In genomic region chr14:12428021-12428654, GRCm38 (mm10) we compare ENCODE assay signal across 14 mouse cellular contexts.
DNase-seq lines count a peak whose midpoint lies in the region; ATAC-seq lines count a peak whose summit lies in the region.
"Had no signal": no experiment of that assay in that cellular context is flagged by ENCODE, and none has a peak within 500 bp of the region (broad histone marks: within the 10 kb centered on the region; RNA-seq: fewer than 3 reads in every experiment).

No protein-coding gene starts in this region.

- no peak overlapping the region for H3K27ac ChIP-seq in forebrain, embryonic 13.5 days
- no peak overlapping the region for H3K27ac ChIP-seq in forebrain, embryonic 11.5 days (ENCODE audit: low read depth, low read length)
- no peak overlapping the region for H3K27ac ChIP-seq in forebrain, embryonic 16.5 days (ENCODE audit: low read length)
- H3K27ac ChIP-seq: liver, embryonic 13.5 days; neural tube, embryonic 12.5 days had no signal

- H3K4me2 ChIP-seq in forebrain, embryonic 13.5 days = no peak overlapping the region
- H3K4me2 ChIP-seq in forebrain, embryonic 11.5 days (ENCODE audit: low read depth, low read length, severe bottlenecking) = no peak overlapping the region
- no peak overlapping the region for H3K4me2 ChIP-seq in forebrain, embryonic 16.5 days (ENCODE audit: low read length)
- H3K4me2 ChIP-seq: liver, embryonic 13.5 days; neural tube, embryonic 12.5 days had no signal

- H3K36me3 ChIP-seq in forebrain, embryonic 13.5 days (ENCODE audit: poor library complexity, severe bottlenecking) = peaks cover 11% of the 10 kb centered on the region
- H3K36me3 ChIP-seq in forebrain, embryonic 11.5 days (ENCODE audit: control insufficient read depth, insufficient read depth, low read length) = no peaks in the 10 kb centered on the region
- no peaks in the 10 kb centered on the region; the same call in 1 of the 2 replicates for H3K36me3 ChIP-seq in forebrain, embryonic 16.5 days (ENCODE audit: control insufficient read depth, insufficient read depth)
- H3K36me3 ChIP-seq: liver, embryonic 13.5 days had no signal

- H3K4me3 ChIP-seq in forebrain, embryonic 13.5 days = no peak overlapping the region
- H3K4me3 ChIP-seq in forebrain, embryonic 11.5 days (ENCODE audit: low read depth, low read length) = no peak overlapping the region
- H3K4me3 ChIP-seq in forebrain, embryonic 16.5 days (replicated peaks; ENCODE audit: low read length) = no peak overlapping the region
- H3K4me3 ChIP-seq: liver, embryonic 13.5 days; megakaryocyte, embryonic 14.5 days; neural tube, embryonic 12.5 days had no signal

- WGBS in forebrain, embryonic 13.5 days = 75% methylated on average over 8 of the region's 8 CpGs
- WGBS in forebrain, embryonic 11.5 days = 77% methylated on average over 8 of the region's 8 CpGs
- WGBS in forebrain, embryonic 16.5 days = 67% methylated on average over 8 of the region's 8 CpGs

- H3K9me3 ChIP-seq in forebrain, embryonic 13.5 days (replicated peaks) = no peaks in the 10 kb centered on the region
- H3K9me3 ChIP-seq in forebrain, embryonic 11.5 days (ENCODE audit: control insufficient read depth, low read length) = no peaks in the 10 kb centered on the region
- H3K9me3 ChIP-seq in forebrain, embryonic 16.5 days (ENCODE audit: control insufficient read depth, low read length) = no peaks in the 10 kb centered on the region
- H3K9me3 ChIP-seq: liver, embryonic 13.5 days; megakaryocyte, embryonic 14.5 days; neural tube, embryonic 12.5 days had no signal

- 0 out of 2 replicates have a peak, but pooled peaks cover 4% of the 10 kb centered on the region for H3K4me1 ChIP-seq in forebrain, embryonic 13.5 days
- H3K4me1 ChIP-seq in forebrain, embryonic 11.5 days (replicated peaks; ENCODE audit: control insufficient read depth, insufficient read depth, low read length) = no peaks in the 10 kb centered on the region
- no peaks in the 10 kb centered on the region for H3K4me1 ChIP-seq in forebrain, embryonic 16.5 days (replicated peaks; ENCODE audit: control insufficient read depth, insufficient read depth, low read length)
- H3K4me1 ChIP-seq: liver, embryonic 13.5 days; megakaryocyte, embryonic 14.5 days; neural tube, embryonic 12.5 days had no signal

- H3K27me3 ChIP-seq in forebrain, embryonic 13.5 days = no peaks in the 10 kb centered on the region
- no peaks in the 10 kb centered on the region for H3K27me3 ChIP-seq in forebrain, embryonic 11.5 days (ENCODE audit: control insufficient read depth, insufficient read depth, low read length)
- no peaks in the 10 kb centered on the region for H3K27me3 ChIP-seq in forebrain, embryonic 16.5 days (replicated peaks; ENCODE audit: control insufficient read depth, insufficient read depth, low read length)
- H3K27me3 ChIP-seq: liver, embryonic 13.5 days; megakaryocyte, embryonic 14.5 days; neural tube, embryonic 12.5 days had no signal

- peak; percentile 53; the same call in 1 of the 2 replicates for ATAC-seq in forebrain, embryonic 13.5 days
- ATAC-seq in forebrain, embryonic 11.5 days (replicated peaks; ENCODE audit: low FRiP score) = no peak
- ATAC-seq in forebrain, embryonic 16.5 days = peak; percentile 68

- H3K9ac ChIP-seq in forebrain, embryonic 13.5 days = no peak overlapping the region
- H3K9ac ChIP-seq in forebrain, embryonic 11.5 days (ENCODE audit: low read length) = no peak overlapping the region
- H3K9ac ChIP-seq in forebrain, embryonic 16.5 days (replicated peaks; ENCODE audit: low read depth, low read length) = no peak overlapping the region
- H3K9ac ChIP-seq: liver, embryonic 13.5 days; neural tube, embryonic 12.5 days had no signal

- DNase-seq in forebrain, embryonic 11.5 days (ENCODE audit: low spot score) = no peak
- DNase-seq in layer of hippocampus, adult 8-10 months (ENCODE audit: low spot score in 2 of 2) = peak; percentile 50 to 61
- no peak for DNase-seq in layer of hippocampus, postnatal 25 days (ENCODE audit: extremely low spot score in 1 of 2, low spot score in 1 of 2)
- DNase-seq in lung, postnatal 36 days = peak; percentile 9
- no peak for DNase-seq in kidney, adult 11 months
- no peak for DNase-seq in ovary, postnatal 10 days (ENCODE audit: low spot score)
- DNase-seq: cerebellum, adult 11-12 months; gastrocnemius, postnatal 25 days; liver, embryonic 13.5 days; retina, postnatal 1 day had no signal

Comparison
In these comparisons a context has a peak if more than half of its experiments do, and no peak if none do; other contexts are left out.
1. DNase-seq: peak in layer of hippocampus, adult 8-10 months (2 of 2) and lung, postnatal 36 days (single experiment); none in forebrain, embryonic 11.5 days (single experiment), layer of hippocampus, postnatal 25 days (0 of 2), kidney, adult 11 months (single experiment) and ovary, postnatal 10 days (single experiment).